Comparison of ENCODE assay signal across 14 mouse cellular contexts in genomic region chr6:127219446-127219802, GRCm38 (mm10).
"Had no signal": no experiment of that assay in that cellular context is flagged by ENCODE, and none has a peak within 500 bp of the region (broad histone marks: within the 10 kb centered on the region; RNA-seq: fewer than 3 reads in every experiment).

No protein-coding gene starts in this region.

- H3K4me1 ChIP-seq: liver, embryonic 13.5 days; lung, embryonic 15.5 days; midbrain, embryonic 15.5 days had no signal

- H3K9ac ChIP-seq: limb, embryonic 12.5 days; liver, embryonic 13.5 days; liver, postnatal 0 days; lung, embryonic 15.5 days; midbrain, embryonic 15.5 days; neural tube, embryonic 13.5 days had no signal

- H3K27me3 ChIP-seq: limb, embryonic 12.5 days; midbrain, embryonic 15.5 days; neural tube, embryonic 13.5 days had no signal

- DNase-seq: kidney, postnatal 25 days; liver; liver, embryonic 13.5 days; liver, postnatal 0 days; lung, postnatal 14 days; right cerebral cortex, postnatal 25 days; thymus, postnatal 36 days had no signal

- ATAC-seq: liver, postnatal 0 days; midbrain, embryonic 15.5 days had no signal

- H3K4me3 ChIP-seq: limb, embryonic 12.5 days; liver, embryonic 13.5 days; lung, embryonic 15.5 days; megakaryocyte, embryonic 14.5 days; midbrain, embryonic 15.5 days; neural tube, embryonic 13.5 days had no signal

- H3K27ac ChIP-seq: liver, embryonic 13.5 days; lung, embryonic 15.5 days; macrophage; midbrain, embryonic 15.5 days; neural tube, embryonic 13.5 days had no signal

- H3K9me3 ChIP-seq: limb, embryonic 12.5 days; liver, embryonic 13.5 days; lung, embryonic 15.5 days; midbrain, embryonic 15.5 days; neural tube, embryonic 13.5 days had no signal

- H3K4me2 ChIP-seq: limb, embryonic 12.5 days; liver, embryonic 13.5 days; lung, embryonic 15.5 days; midbrain, embryonic 11.5 days; midbrain, embryonic 15.5 days; neural tube, embryonic 13.5 days had no signal

- H3K36me3 ChIP-seq: limb, embryonic 12.5 days; liver, embryonic 13.5 days; lung, embryonic 15.5 days; midbrain, embryonic 15.5 days; neural tube, embryonic 13.5 days had no signal
